Mouse (Mus musculus): ENCODE data around the gene Snrnp200. TPM values are rescaled to one million over a fixed set of nuclear protein-coding genes. Genes with fewer than 3 reads are reported as not detected.
A peak's percentile ranks its signal among the peaks of the same experiment; 100 is the strongest.
"Not testable (repeated sequence)": the region's sequence is repeated elsewhere in the genome, so short reads cannot be mapped to it uniquely, and the experiment has no call there.

Gene Snrnp200
- total RNA-seq, 2 experiments from 2014 or later: 63.0 to 68.6 TPM

GRCm38 (mm10) chr2:127251880-127252527 is 43.8 kb downstream of the Snrnp200 start:
- peak in 1 of 2 experiments; percentile 26 for DNase-seq (ENCODE audit: low spot score in 2 of 2)

- DNase-seq (ENCODE audit: low spot score in 2 of 2): no peak
Measured at GRCm38 (mm10) chr2:127252787-127253186, 44.6 kb downstream of the Snrnp200 start.

GRCm38 (mm10) chr2:127254604-127255134 is 46.5 kb downstream of the Snrnp200 start:
- DNase-seq (ENCODE audit: low spot score in 2 of 2): no peak

- DNase-seq (ENCODE audit: low spot score in 2 of 2): no peak
Measured at GRCm38 (mm10) chr2:127255294-127255693, 47.1 kb downstream of the Snrnp200 start.

- no peak for DNase-seq (ENCODE audit: low spot score in 2 of 2)
Measured at GRCm38 (mm10) chr2:127259340-127259739, 51.2 kb downstream of the Snrnp200 start.

GRCm38 (mm10) chr2:127262480-127262879 is 54.3 kb downstream of the Snrnp200 start:
- no peak for DNase-seq (ENCODE audit: low spot score in 2 of 2)

- DNase-seq (ENCODE audit: low spot score in 2 of 2): no peak
Measured at GRCm38 (mm10) chr2:127267854-127268253, 59.7 kb downstream of the Snrnp200 start.

GRCm38 (mm10) chr2:127269491-127270299 is 61.5 kb downstream of the Snrnp200 start, which contains the start of gene Stard7:
Stard7 (plus strand) TSS chr2:127270218.
- peak; percentile 87 to 88 for DNase-seq (ENCODE audit: low spot score in 2 of 2)

GRCm38 (mm10) chr2:127270300-127271041 is 62.3 kb downstream of the Snrnp200 start:
- peak; percentile 84 for DNase-seq (ENCODE audit: low spot score in 2 of 2)

GRCm38 (mm10) chr2:127271042-127271515 is 62.9 kb downstream of the Snrnp200 start:
- DNase-seq (ENCODE audit: low spot score in 2 of 2): no peak

- not testable (repeated sequence) for DNase-seq (ENCODE audit: low spot score in 2 of 2)
Measured at GRCm38 (mm10) chr2:127272049-127272448, 63.9 kb downstream of the Snrnp200 start.

- DNase-seq (ENCODE audit: low spot score in 2 of 2): no peak
Measured at GRCm38 (mm10) chr2:127272806-127273205, 64.6 kb downstream of the Snrnp200 start.

GRCm38 (mm10) chr2:127274590-127274989 is 66.4 kb downstream of the Snrnp200 start:
- no peak for DNase-seq (ENCODE audit: low spot score in 2 of 2)

GRCm38 (mm10) chr2:127275551-127276320 is 67.5 kb downstream of the Snrnp200 start:
- DNase-seq (ENCODE audit: low spot score in 2 of 2): no peak

- no peak for DNase-seq (ENCODE audit: low spot score in 2 of 2)
Measured at GRCm38 (mm10) chr2:127278162-127278561, 70.0 kb downstream of the Snrnp200 start.

Other genes with a start within 250 kb of the Snrnp200 start
- 1 to 10 TPM; 8.1 to 8.2 TPM for gene Ap4e1, start 199.7 kb upstream of the Snrnp200 start, total RNA-seq (2021)
- 10 to 100 TPM; 21.6 to 33.8 TPM for gene Blvra, start 137.7 kb upstream of the Snrnp200 start, total RNA-seq (2021)
- 1 to 10 TPM; 1.3 to 1.9 TPM for gene Ncaph, start 74.4 kb upstream of the Snrnp200 start, total RNA-seq (2021)
- 1 to 10 TPM; 4.7 to 5.8 TPM for gene Itpripl1, start 64.9 kb upstream of the Snrnp200 start, total RNA-seq (2021)
- gene 1810024B03Rik, start 106 bp upstream of the Snrnp200 start, total RNA-seq (2021): 1 to 10 TPM in 1 of 2 experiments, under 1 TPM in 1; 0.96 to 1.5 TPM
- gene Ciao1, start 39.4 kb downstream of the Snrnp200 start, total RNA-seq (2021): 100 to 1,000 TPM in 1 of 2 experiments, 10 to 100 TPM in 1; 92.7 to 103 TPM
- gene Tmem127, start 39.5 kb downstream of the Snrnp200 start, total RNA-seq (2021): 10 to 100 TPM; 71.4 to 80.8 TPM
- gene Stard7, start 61.8 kb downstream of the Snrnp200 start, total RNA-seq (2021): 100 to 1,000 TPM in 1 of 2 experiments, 10 to 100 TPM in 1; 81.9 to 100 TPM
- 1 to 10 TPM in 1 of 2 experiments, under 1 TPM in 1; 0.66 to 2.0 TPM for gene Dusp2, start 127.8 kb downstream of the Snrnp200 start, total RNA-seq (2021)
- not detected for gene Astl, start 130.3 kb downstream of the Snrnp200 start, total RNA-seq (2021)
- gene Adra2b, start 154.8 kb downstream of the Snrnp200 start, total RNA-seq (2021): 1 to 10 TPM; 1.1 to 1.9 TPM
- under 1 TPM in 1 of 2 experiments, not detected in 1; 0.19 TPM for gene Gpat2, start 216.8 kb downstream of the Snrnp200 start, total RNA-seq (2021)
- gene Fahd2a, start 236.2 kb downstream of the Snrnp200 start, total RNA-seq (2021): 10 to 100 TPM; 46.4 to 48.2 TPM